Comparison of ENCODE assay signal across 8 mouse cellular contexts in the genomic region with DNA sequence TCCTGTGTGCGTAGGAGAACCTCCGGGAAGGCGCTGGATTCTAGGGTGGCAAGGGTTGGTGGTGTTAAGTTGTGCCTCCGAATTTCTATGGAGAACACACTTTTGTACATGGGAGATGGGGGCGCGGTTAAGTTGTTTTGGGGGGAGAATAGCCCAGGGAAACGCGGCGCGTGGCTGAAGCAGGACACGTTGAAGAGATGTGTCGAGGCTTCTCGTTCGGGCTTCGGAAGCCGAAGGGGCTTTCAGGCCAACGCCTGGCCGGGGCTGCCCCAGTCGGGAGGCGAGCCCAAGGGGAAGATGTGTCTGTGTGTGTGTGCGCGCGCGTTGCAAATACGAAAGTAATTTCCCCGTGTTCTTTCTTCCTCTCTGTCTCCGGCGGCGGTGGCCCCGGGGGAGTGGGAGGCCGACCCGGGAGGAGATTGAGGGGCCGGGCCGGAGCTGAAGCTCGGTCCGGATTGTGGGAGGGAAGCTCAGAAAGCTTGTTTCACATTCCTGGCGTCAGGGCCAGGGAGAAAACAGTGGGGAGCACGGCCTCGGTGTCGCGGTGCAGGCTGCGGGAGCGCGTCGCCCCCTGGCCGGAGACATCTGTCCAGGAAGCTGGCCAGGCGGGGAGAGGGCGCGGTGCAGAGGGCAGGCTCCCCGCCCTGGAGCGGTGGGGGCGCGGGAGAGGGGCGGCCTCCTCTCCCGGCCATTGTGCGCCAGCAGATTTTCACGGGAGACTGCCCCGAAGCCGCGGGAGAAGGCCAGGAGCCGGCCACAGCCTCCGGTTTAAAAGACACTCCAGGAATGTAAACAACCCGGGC. TPM values are rescaled to one million over a fixed set of nuclear protein-coding genes. Genes with fewer than 3 reads are reported as not detected.
A peak's percentile ranks its signal among the peaks of the same experiment; 100 is the strongest.
DNase-seq lines count a peak whose midpoint lies in the region; ATAC-seq and TF ChIP-seq lines count a peak whose summit lies in the region.

No protein-coding gene starts in this region.

- H3K4me1 ChIP-seq in ES-Bruce4 (ENCODE audit: control insufficient read depth, insufficient read depth, low read length): no peaks in the 10 kb centered on the region
- H3K4me1 ChIP-seq in forebrain, embryonic 14.5 days (ENCODE audit: control insufficient read depth, insufficient read depth, low read length): peaks cover 39% of the 10 kb centered on the region
- peaks cover 82% of the 10 kb centered on the region for H3K4me1 ChIP-seq in hindbrain, embryonic 10.5 days (replicated peaks)
- peaks cover 57% of the 10 kb centered on the region for H3K4me1 ChIP-seq in limb, embryonic 13.5 days
- H3K4me1 ChIP-seq in midbrain, embryonic 13.5 days (replicated peaks): peaks cover 66% of the 10 kb centered on the region

- WGBS in forebrain, embryonic 14.5 days: under 1% methylated on average over 58 of the region's 63 CpGs
- under 1% methylated on average over 63 of the region's 63 CpGs for WGBS in hindbrain, embryonic 10.5 days
- 0% methylated on average over 57 of the region's 63 CpGs for WGBS in limb, embryonic 13.5 days
- under 1% methylated on average over 61 of the region's 63 CpGs for WGBS in midbrain, embryonic 13.5 days

- peak; percentile 64 for DNase-seq in adrenal gland, postnatal 25 days
- DNase-seq in forebrain, embryonic 14.5 days (ENCODE audit: low spot score): no peak
- DNase-seq in hindbrain, embryonic 10.5 days (ENCODE audit: low spot score): peak; percentile 60
- peak; percentile 69 for DNase-seq in splenic B cell, adult 2 months (ENCODE audit: low read depth, low spot score)
- no peak for DNase-seq in layer of hippocampus, postnatal 14 days (ENCODE audit: low spot score in 2 of 2)

- TF ChIP-seq POLR2A in ES-Bruce4 (IDR thresholded peaks at IDR 0.05; ENCODE audit: insufficient read depth, low read length): no peak

- no peak overlapping the region for H3K27ac ChIP-seq in ES-Bruce4 (ENCODE audit: insufficient read depth, low read length)
- H3K27ac ChIP-seq in forebrain, embryonic 14.5 days (ENCODE audit: low read depth, low read length): peak overlapping the region; percentile 99
- peak overlapping the region; percentile 98 for H3K27ac ChIP-seq in hindbrain, embryonic 10.5 days
- H3K27ac ChIP-seq in limb, embryonic 13.5 days: peak overlapping the region; percentile 100
- H3K27ac ChIP-seq in midbrain, embryonic 13.5 days: peak overlapping the region; percentile 99

- no peaks in the 10 kb centered on the region for H3K36me3 ChIP-seq in ES-Bruce4 (ENCODE audit: control insufficient read depth, insufficient read depth, low read length, poor library complexity, severe bottlenecking)
- H3K36me3 ChIP-seq in forebrain, embryonic 14.5 days (ENCODE audit: control insufficient read depth, insufficient read depth, low read length): no peaks in the 10 kb centered on the region
- H3K36me3 ChIP-seq in hindbrain, embryonic 10.5 days: no peaks in the 10 kb centered on the region
- H3K36me3 ChIP-seq in limb, embryonic 13.5 days: no peaks in the 10 kb centered on the region
- H3K36me3 ChIP-seq in midbrain, embryonic 13.5 days: no peaks in the 10 kb centered on the region
- H3K36me3 ChIP-seq in splenic B cell, adult 2 months (ENCODE audit: control insufficient read depth, insufficient read depth, low read length, poor library complexity, severe bottlenecking): no peaks in the 10 kb centered on the region

- H3K9me3 ChIP-seq in ES-Bruce4 (replicated peaks; ENCODE audit: control insufficient read depth, insufficient read depth, low read length, poor library complexity, severe bottlenecking): no peaks in the 10 kb centered on the region
- no peaks in the 10 kb centered on the region for H3K9me3 ChIP-seq in forebrain, embryonic 14.5 days (replicated peaks; ENCODE audit: control insufficient read depth, low read length)
- no peaks in the 10 kb centered on the region for H3K9me3 ChIP-seq in hindbrain, embryonic 10.5 days
- no peaks in the 10 kb centered on the region for H3K9me3 ChIP-seq in limb, embryonic 13.5 days
- no peaks in the 10 kb centered on the region for H3K9me3 ChIP-seq in midbrain, embryonic 13.5 days

- TF ChIP-seq EP300 in ES-Bruce4 (IDR thresholded peaks at IDR 0.05; ENCODE audit: insufficient read depth, low read depth, low read length): no peak

- H3K27me3 ChIP-seq in ES-Bruce4 (ENCODE audit: control insufficient read depth, insufficient read depth, low read length, poor library complexity, severe bottlenecking): peaks cover 6% of the 10 kb centered on the region
- H3K27me3 ChIP-seq in forebrain, embryonic 14.5 days (replicated peaks; ENCODE audit: control insufficient read depth, insufficient read depth, low read length): no peaks in the 10 kb centered on the region
- peaks cover 9% of the 10 kb centered on the region for H3K27me3 ChIP-seq in hindbrain, embryonic 10.5 days (ENCODE audit: insufficient read depth, poor library complexity, severe bottlenecking)
- no peaks in the 10 kb centered on the region for H3K27me3 ChIP-seq in limb, embryonic 13.5 days
- no peaks in the 10 kb centered on the region for H3K27me3 ChIP-seq in midbrain, embryonic 13.5 days
- H3K27me3 ChIP-seq in splenic B cell, adult 2 months (ENCODE audit: control insufficient read depth, insufficient read depth, low read length, poor library complexity, severe bottlenecking): no peaks in the 10 kb centered on the region

- H3K4me3 ChIP-seq in ES-Bruce4 (ENCODE audit: low read depth, low read length): peak overlapping the region; percentile 62
- peak overlapping the region; percentile 98 for H3K4me3 ChIP-seq in forebrain, embryonic 14.5 days (ENCODE audit: low read depth, low read length)
- peak overlapping the region; percentile 97 for H3K4me3 ChIP-seq in hindbrain, embryonic 10.5 days
- H3K4me3 ChIP-seq in limb, embryonic 13.5 days: peak overlapping the region; percentile 99
- H3K4me3 ChIP-seq in midbrain, embryonic 13.5 days (replicated peaks): peak overlapping the region; percentile 97

- TF ChIP-seq CTCF in ES-Bruce4 (IDR thresholded peaks at IDR 0.05; ENCODE audit: low read depth, low read length): no peak

- peak overlapping the region; percentile 65 for H3K9ac ChIP-seq in ES-Bruce4 (ENCODE audit: low read depth, poor library complexity, severe bottlenecking)
- H3K9ac ChIP-seq in forebrain, embryonic 14.5 days (ENCODE audit: low read length): peak overlapping the region; percentile 100
- peak overlapping the region; percentile 100 for H3K9ac ChIP-seq in limb, embryonic 13.5 days
- H3K9ac ChIP-seq in midbrain, embryonic 13.5 days (replicated peaks): peak overlapping the region; percentile 100

- H3K4me2 ChIP-seq in forebrain, embryonic 14.5 days (ENCODE audit: low read length): peak overlapping the region; percentile 98
- H3K4me2 ChIP-seq in limb, embryonic 13.5 days (replicated peaks): peak overlapping the region; percentile 75
- H3K4me2 ChIP-seq in midbrain, embryonic 13.5 days (replicated peaks): peak overlapping the region; percentile 97

- no peak for ATAC-seq in forebrain, embryonic 14.5 days
- no peak for ATAC-seq in limb, embryonic 13.5 days (ENCODE audit: low FRiP score, low read depth)
- ATAC-seq in midbrain, embryonic 13.5 days: no peak

RNA-seq across cellular contexts. Expression of gene Zmiz1, which starts 1.2 kb away (rescaled TPM):
- polyA plus RNA-seq in ES-Bruce4 (2011; ENCODE audit: insufficient read depth, insufficient read length, low read depth, missing spikeins): 22.5 and 27.4 TPM in 2 replicates
- 125 and 153 TPM in 2 replicates for total RNA-seq in adrenal gland, postnatal 25 days (2021)
- 37.0 and 43.8 TPM in 2 replicates for polyA plus RNA-seq in forebrain, embryonic 14.5 days (2014; fragmentation: Nextera tagmentation; extraction: Ambion mirVana)
- 44.4 and 60.1 TPM in 2 replicates for polyA plus RNA-seq in hindbrain, embryonic 10.5 days (2016; fragmentation: Nextera tagmentation; extraction: Ambion mirVana)
- 66.7 and 68.6 TPM in 2 replicates for polyA plus RNA-seq in limb, embryonic 13.5 days (2015; fragmentation: Nextera tagmentation; extraction: Ambion mirVana)
- 68.8 and 80.3 TPM in 2 replicates for polyA plus RNA-seq in midbrain, embryonic 13.5 days (2015; fragmentation: Nextera tagmentation; extraction: Ambion mirVana)
- 100 to 1,000 TPM; 104 to 105 TPM for total RNA-seq in layer of hippocampus, postnatal 14 days (2021)

Comparison
In these comparisons a context has a peak if more than half of its experiments do, and no peak if none do; other contexts are left out.
1. DNase-seq: peak in adrenal gland, postnatal 25 days (single experiment), hindbrain, embryonic 10.5 days (single experiment) and splenic B cell, adult 2 months (single experiment); none in forebrain, embryonic 14.5 days (single experiment) and layer of hippocampus, postnatal 14 days (0 of 2).
2. Peak in every context shown above with its lines, with median percentiles within 50 percentile points of each other: H3K4me3 ChIP-seq, H3K9ac ChIP-seq and H3K4me2 ChIP-seq.